Mouse (Mus musculus): ENCODE results near the gene Mier3. TPM values are rescaled to one million over a fixed set of nuclear protein-coding genes. Genes with fewer than 3 reads are reported as not detected.

The Mier3 gene
- 28.6 TPM for total RNA-seq (2023)

GRCm38 (mm10) chr13:111680679-111681078 lies at the start of gene Mier3:
TSS of gene Mier3 (plus strand) at chr13:111680979.

Other genes starting within 250 kb of the Mier3 start
- gene Gpbp1, start 190.9 kb upstream of the Mier3 start, total RNA-seq (2023), result 139 TPM
- gene Gm49496, start 131.0 kb upstream of the Mier3 start, total RNA-seq (2023), result not detected
- not detected for gene Gm10198, start 88.2 kb upstream of the Mier3 start, total RNA-seq (2023)
- gene Map3k1, start 128.0 kb downstream of the Mier3 start, total RNA-seq (2023), result 113 TPM